Mouse (Mus musculus): Measurements from ENCODE around the gene Ap1ar. TPM values are rescaled to one million over a fixed set of nuclear protein-coding genes. Genes with fewer than 3 reads are reported as not detected.

Gene Ap1ar
- total RNA-seq, 2 experiments from 2014 or later, result 81.7 to 89.0 TPM

DNA sequence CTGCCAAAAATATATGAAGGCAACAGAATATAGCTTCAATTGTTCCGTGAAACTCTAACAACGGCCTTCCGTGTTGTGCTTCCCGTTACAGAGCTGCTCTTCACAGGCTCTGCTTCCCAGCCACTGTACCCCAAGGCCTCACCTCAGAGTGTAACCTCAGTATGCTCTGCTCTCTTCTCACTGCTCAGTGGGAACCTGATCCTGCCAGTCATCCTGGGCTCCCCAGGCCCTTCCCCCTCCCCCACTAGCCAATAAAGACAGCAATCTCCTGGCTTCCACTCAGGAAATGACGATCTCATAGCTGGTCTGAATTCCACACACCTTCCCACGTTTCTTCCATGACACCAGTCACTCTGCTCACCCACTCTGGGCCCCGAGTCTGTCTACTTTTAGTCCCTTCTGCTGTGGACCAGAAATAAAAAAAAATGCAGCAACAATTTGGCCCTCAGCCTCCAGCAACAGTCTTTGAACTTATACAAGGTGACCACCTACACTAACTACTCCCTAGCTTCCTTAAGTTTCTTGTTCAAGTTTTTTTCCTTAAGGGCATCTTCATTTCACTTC is 20.1 kb downstream of the Ap1ar start:
- Histone ChIP-seq H3K4me3 (no peak overlapping the region), H3K27ac (no peak overlapping the region)
- DNase-seq (ENCODE audit: extremely low spot score in 1 of 2, low spot score in 2 of 2), result no peak
- no peak for TF ChIP-seq CTCF (IDR thresholded peaks at IDR 0.05)
- intact Hi-C loops (cut with DNase I), result no loop called here

GRCm38 (mm10) chr3:127809103-127809502 is 28.2 kb downstream of the Ap1ar start:
- Histone ChIP-seq H3K27ac (no peak overlapping the region), H3K4me3 (no peak overlapping the region)
- intact Hi-C loops (cut with DNase I), result no loop called here
- TF ChIP-seq CTCF (IDR thresholded peaks at IDR 0.05), result no peak
- no peak for DNase-seq (ENCODE audit: extremely low spot score in 1 of 2, low spot score in 2 of 2)

- no peak for TF ChIP-seq CTCF (IDR thresholded peaks at IDR 0.05)
- intact Hi-C loops (cut with DNase I), result no loop called here
- no peak for DNase-seq (ENCODE audit: extremely low spot score in 1 of 2, low spot score in 2 of 2)
- Histone ChIP-seq H3K27ac (no peak overlapping the region), H3K4me3 (no peak overlapping the region)
Observed at GRCm38 (mm10) chr3:127807846-127808245, 29.5 kb downstream of the Ap1ar start.

GRCm38 (mm10) chr3:127805991-127806390 is 31.3 kb downstream of the Ap1ar start:
- no peak for TF ChIP-seq CTCF (IDR thresholded peaks at IDR 0.05)
- intact Hi-C loops (cut with DNase I), result no loop called here
- Histone ChIP-seq H3K27ac (no peak overlapping the region), H3K4me3 (no peak overlapping the region)
- DNase-seq (ENCODE audit: extremely low spot score in 1 of 2, low spot score in 2 of 2), result no peak

DNA sequence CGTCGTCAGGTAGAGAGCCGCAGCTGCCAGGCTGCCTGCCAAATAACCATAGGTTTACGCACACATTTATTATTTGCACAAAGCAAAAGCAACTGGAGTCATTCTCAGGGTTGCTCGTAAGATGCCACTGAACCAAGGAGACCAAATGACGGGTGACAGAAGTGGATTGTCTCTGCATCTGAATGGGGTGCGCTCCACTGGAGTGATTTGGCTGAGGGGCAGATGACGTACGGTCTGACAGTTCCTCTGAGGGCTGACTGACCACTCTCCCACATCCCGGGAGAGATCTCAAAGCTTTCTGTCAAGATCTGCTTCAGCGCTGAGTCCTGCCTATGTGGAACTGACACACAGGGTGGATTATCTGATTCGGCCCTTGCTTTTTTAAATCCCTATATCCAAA is 32.3 kb downstream of the Ap1ar start:
- TF ChIP-seq CTCF (IDR thresholded peaks at IDR 0.05), result no peak
- intact Hi-C loops (cut with DNase I), result no loop called here
- no peak for DNase-seq (ENCODE audit: extremely low spot score in 1 of 2, low spot score in 2 of 2)
- H3K27ac ChIP-seq, result no peak overlapping the region
- no peak overlapping the region for H3K4me3 ChIP-seq

DNA sequence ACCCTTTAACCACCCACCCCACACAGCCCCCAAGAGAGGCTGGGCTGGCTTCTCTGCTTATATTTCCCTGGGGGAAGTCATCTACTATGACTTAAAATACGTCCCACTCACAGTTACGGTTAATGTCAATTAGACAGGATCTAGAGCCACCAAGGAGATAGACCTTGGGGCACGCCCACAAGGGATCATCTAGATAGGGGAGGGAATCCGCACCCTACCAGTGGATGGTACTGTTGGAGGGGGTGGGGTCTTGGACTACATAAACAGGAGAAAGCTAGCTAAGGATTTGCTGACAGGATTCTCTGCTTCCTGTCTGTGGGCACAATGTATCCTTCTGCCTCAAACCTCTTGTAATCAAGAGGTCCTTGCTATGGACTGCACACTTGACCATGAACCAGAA is 32.9 kb downstream of the Ap1ar start:
- TF ChIP-seq CTCF (IDR thresholded peaks at IDR 0.05), result no peak
- intact Hi-C loops (cut with DNase I), result no loop called here
- Histone ChIP-seq H3K4me3 (no peak overlapping the region), H3K27ac (no peak overlapping the region)
- DNase-seq (ENCODE audit: extremely low spot score in 1 of 2, low spot score in 2 of 2), result no peak

- Histone ChIP-seq H3K27ac (peak overlapping the region; percentile 70), H3K4me3 (peak overlapping the region; percentile 24)
- intact Hi-C loops (cut with DNase I), result no loop called here
- no peak for TF ChIP-seq CTCF (IDR thresholded peaks at IDR 0.05)
- no peak for DNase-seq (ENCODE audit: extremely low spot score in 1 of 2, low spot score in 2 of 2)
Observed at GRCm38 (mm10) chr3:127802814-127803213, 34.5 kb downstream of the Ap1ar start.

DNA sequence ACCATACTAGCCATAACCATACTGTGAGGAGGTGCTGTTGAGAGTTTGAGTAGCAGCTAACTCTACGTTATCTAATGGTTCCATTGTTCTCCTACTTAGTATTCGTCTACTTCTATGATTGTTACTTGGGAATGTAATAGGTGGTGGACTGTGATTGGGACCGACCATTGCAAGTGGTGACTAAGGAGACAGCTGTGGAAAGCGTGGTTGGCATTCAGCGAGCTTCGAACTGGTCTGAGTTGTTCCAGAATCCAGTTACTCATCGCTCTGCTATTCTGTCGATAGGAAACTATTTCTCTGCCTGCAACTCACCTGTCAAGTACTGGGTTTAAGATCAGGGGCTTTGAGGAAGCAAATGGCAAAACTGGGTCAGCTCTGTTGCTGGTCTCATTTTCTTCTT is 36.2 kb downstream of the Ap1ar start:
- no peak for TF ChIP-seq CTCF (IDR thresholded peaks at IDR 0.05)
- intact Hi-C loops (cut with DNase I), result no loop called here

DNA sequence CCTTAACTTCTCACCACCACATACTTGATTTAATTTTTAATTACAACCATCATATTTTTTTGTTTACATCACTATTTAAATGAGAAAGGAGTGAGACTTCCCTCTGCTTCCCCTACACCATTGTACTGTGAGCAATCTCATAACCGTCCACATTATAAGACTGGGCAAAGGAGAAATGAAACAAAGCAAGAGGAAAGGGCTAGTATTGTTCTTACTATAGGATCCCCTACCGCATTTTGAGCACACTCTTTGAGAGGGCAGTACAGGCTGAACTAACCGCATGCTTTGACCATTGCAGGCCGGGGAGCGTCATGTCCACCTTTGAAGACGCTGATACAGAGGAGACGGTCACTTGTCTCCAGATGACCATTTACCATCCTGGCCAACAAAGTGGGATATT is 41.1 kb downstream of the Ap1ar start:
- DNase-seq (ENCODE audit: extremely low spot score in 1 of 2, low spot score in 2 of 2), result no peak
- no peak for TF ChIP-seq CTCF (IDR thresholded peaks at IDR 0.05)
- Histone ChIP-seq H3K4me3 (no peak overlapping the region), H3K27ac (no peak overlapping the region)
- intact Hi-C loops (cut with DNase I), result no loop called here

More for the DNA sequence above, 36.2 kb downstream of the Ap1ar start:
- Histone ChIP-seq H3K27ac (no peak overlapping the region), H3K4me3 (no peak overlapping the region)
- no peak for DNase-seq (ENCODE audit: extremely low spot score in 1 of 2, low spot score in 2 of 2)

GRCm38 (mm10) chr3:127795762-127796161 is 41.6 kb downstream of the Ap1ar start:
- DNase-seq (ENCODE audit: extremely low spot score in 1 of 2, low spot score in 2 of 2), result no peak
- Histone ChIP-seq H3K27ac (no peak overlapping the region), H3K4me3 (no peak overlapping the region)
- peak; percentile 35 for TF ChIP-seq CTCF (IDR thresholded peaks at IDR 0.05)
- intact Hi-C loops (cut with DNase I), result no loop called here

DNA sequence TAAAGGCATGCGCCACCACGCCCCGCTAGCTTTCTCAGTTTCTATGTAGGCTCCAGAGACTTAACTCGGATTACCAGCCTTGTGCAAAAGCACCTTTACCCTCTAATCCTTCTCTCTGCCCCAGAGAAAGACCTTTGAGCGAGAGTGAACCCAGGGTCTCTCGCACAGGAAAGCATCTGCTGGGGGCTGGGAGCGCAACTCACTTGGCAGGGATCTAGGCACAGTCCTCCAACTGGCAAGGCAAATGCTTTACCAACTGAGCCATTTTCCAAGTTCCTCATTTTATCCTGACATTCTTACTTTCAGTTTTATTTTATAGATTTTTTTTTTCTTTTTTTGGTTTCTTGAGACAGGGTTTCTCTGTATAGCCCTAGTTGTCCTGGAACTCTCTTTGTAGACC is 44.3 kb downstream of the Ap1ar start:
- no peak for DNase-seq (ENCODE audit: extremely low spot score in 1 of 2, low spot score in 2 of 2)

GRCm38 (mm10) chr3:127791595-127792561 is 45.4 kb downstream of the Ap1ar start:
- no peak for DNase-seq (ENCODE audit: extremely low spot score in 1 of 2, low spot score in 2 of 2)
- Histone ChIP-seq H3K4me3 (no peak overlapping the region), H3K27ac (no peak overlapping the region)
- no peak for TF ChIP-seq CTCF (IDR thresholded peaks at IDR 0.05)
- intact Hi-C loops (cut with DNase I), result loop anchor here (2.0 kb wide), 1 partner anchor 45 kb away; the partner anchor contains the start of gene Ap1ar

More for the DNA sequence above, 44.3 kb downstream of the Ap1ar start:
- Histone ChIP-seq H3K4me3 (no peak overlapping the region), H3K27ac (no peak overlapping the region)
- intact Hi-C loops (cut with DNase I), result no loop called here
- TF ChIP-seq CTCF (IDR thresholded peaks at IDR 0.05), result no peak
